In genomic region chr19:58621646-58622045, GRCm38 (mm10) we compare ENCODE assay signal across 32 mouse cellular contexts. TPM values are rescaled to one million over a fixed set of nuclear protein-coding genes. Genes with fewer than 3 reads are reported as not detected.
DNase-seq lines count a peak whose midpoint lies in the region; ATAC-seq and TF ChIP-seq lines count a peak whose summit lies in the region.
"Had no signal": no experiment of that assay in that cellular context is flagged by ENCODE, and none has a peak within 500 bp of the region (broad histone marks: within the 10 kb centered on the region; RNA-seq: fewer than 3 reads in every experiment).

No protein-coding gene starts in this region.

- 43% methylated on average over 1 of the region's 1 CpGs for WGBS in limb, embryonic 14.5 days
- WGBS in limb, embryonic 10.5 days = 93% methylated on average over 1 of the region's 1 CpGs

- no peak overlapping the region for H3K4me3 ChIP-seq in limb, embryonic 14.5 days (replicated peaks; ENCODE audit: low read length)
- H3K4me3 ChIP-seq in limb, embryonic 10.5 days = no peak overlapping the region
- H3K4me3 ChIP-seq: embryonic facial prominence, embryonic 12.5 days; embryonic facial prominence, embryonic 15.5 days; gastrocnemius, adult 2 months; hindbrain, embryonic 13.5 days had no signal

- H3K4me2 ChIP-seq in limb, embryonic 14.5 days (replicated peaks; ENCODE audit: low read depth, low read length, severe bottlenecking) = no peak overlapping the region
- H3K4me2 ChIP-seq: embryonic facial prominence, embryonic 12.5 days; embryonic facial prominence, embryonic 15.5 days; heart, embryonic 11.5 days; hindbrain, embryonic 13.5 days had no signal

- no peak overlapping the region for H3K9ac ChIP-seq in limb, embryonic 14.5 days (ENCODE audit: low read depth, low read length, severe bottlenecking)
- H3K9ac ChIP-seq: embryonic facial prominence, embryonic 12.5 days; embryonic facial prominence, embryonic 15.5 days; forebrain, postnatal 0 days; hindbrain, embryonic 13.5 days had no signal

- DNase-seq in layer of hippocampus, adult 11-12 months (ENCODE audit: low spot score) = peak; percentile 31
- no peak for DNase-seq in layer of hippocampus, postnatal 36 days
- DNase-seq in limb, embryonic 14.5 days (ENCODE audit: low spot score) = peak; percentile 6
- no peak for DNase-seq in limb, embryonic 10.5 days (ENCODE audit: low spot score)
- peak; percentile 17 for DNase-seq in adipocyte (ENCODE audit: low spot score)
- DNase-seq in layer of hippocampus, adult 9-11 months = peak; percentile 64
- DNase-seq in kidney, postnatal 25 days = no peak
- DNase-seq: adrenal gland, adult 8-10 months; adrenal gland, postnatal 25 days; B cell, adult 2 months; cerebellum, adult 2 months; cerebellum, adult 9-11 months; cerebellum, postnatal 25 days; forebrain, postnatal 0 days; gastrocnemius, adult 2 months; gastrocnemius, postnatal 14 days had no signal

- H3K9me3 ChIP-seq in limb, embryonic 14.5 days (ENCODE audit: control insufficient read depth, low read length) = peaks cover 3% of the 10 kb centered on the region; the same call in 1 of the 2 replicates
- H3K9me3 ChIP-seq in limb, embryonic 10.5 days (replicated peaks) = no peaks in the 10 kb centered on the region
- H3K9me3 ChIP-seq: embryonic facial prominence, embryonic 12.5 days; embryonic facial prominence, embryonic 15.5 days had no signal

- 0 out of 2 replicates have a peak, but pooled peaks cover 4% of the 10 kb centered on the region for H3K4me1 ChIP-seq in limb, embryonic 14.5 days (ENCODE audit: control insufficient read depth, insufficient read depth, low read length)
- H3K4me1 ChIP-seq in limb, embryonic 10.5 days = no peaks in the 10 kb centered on the region
- H3K4me1 ChIP-seq: embryonic facial prominence, embryonic 12.5 days; hindbrain, embryonic 13.5 days had no signal

- TF ChIP-seq POLR2A in limb, embryonic 14.5 days (IDR thresholded peaks at IDR 0.05; ENCODE audit: borderline replicate concordance, extremely low read depth, insufficient read depth, insufficient read length) = no peak

- no peak overlapping the region for H3K27ac ChIP-seq in limb, embryonic 14.5 days (replicated peaks; ENCODE audit: low read depth, low read length)
- no peak overlapping the region for H3K27ac ChIP-seq in limb, embryonic 10.5 days
- H3K27ac ChIP-seq: embryonic facial prominence, embryonic 12.5 days; embryonic facial prominence, embryonic 15.5 days; gastrocnemius, adult 2 months; hindbrain, embryonic 13.5 days had no signal

- no peaks in the 10 kb centered on the region for H3K36me3 ChIP-seq in limb, embryonic 14.5 days (ENCODE audit: control insufficient read depth, insufficient read depth, low read length)
- H3K36me3 ChIP-seq in limb, embryonic 10.5 days = no peaks in the 10 kb centered on the region
- H3K36me3 ChIP-seq: embryonic facial prominence, embryonic 12.5 days; embryonic facial prominence, embryonic 15.5 days; hindbrain, embryonic 13.5 days had no signal

- H3K27me3 ChIP-seq in limb, embryonic 14.5 days (ENCODE audit: control insufficient read depth, insufficient read depth, low read length) = no peaks in the 10 kb centered on the region
- H3K27me3 ChIP-seq in limb, embryonic 10.5 days (ENCODE audit: low read depth, poor library complexity, severe bottlenecking) = no peaks in the 10 kb centered on the region
- H3K27me3 ChIP-seq: CH12.LX; embryonic facial prominence, embryonic 12.5 days; embryonic facial prominence, embryonic 15.5 days; hindbrain, embryonic 13.5 days had no signal

- no peak for ATAC-seq in limb, embryonic 14.5 days (ENCODE audit: low FRiP score, low read depth)
- no peak for ATAC-seq in megakaryocyte-erythroid progenitor cell, adult 5-6 weeks (replicated peaks; ENCODE audit: low FRiP score, low TSS enrichment, poor library complexity, severe bottlenecking)
- ATAC-seq: forebrain, embryonic 14.5 days; forebrain, postnatal 0 days; hindbrain, embryonic 16.5 days had no signal

RNA-seq across cellular contexts. Expression of gene Pnlip, which starts 30.7 kb away (rescaled TPM):
- total RNA-seq in layer of hippocampus, postnatal 36 days (2021) = under 1 TPM; 0.37 to 0.43 TPM
- polyA plus RNA-seq in limb, embryonic 14.5 days (2012; rRNA removed) = 0.14 TPM in 1 of 2 replicates, not detected in the other
- not detected in 2 replicates for polyA plus RNA-seq in limb, embryonic 14.5 days (2014; fragmentation: Nextera tagmentation; extraction: Ambion mirVana)
- not detected in 2 replicates for polyA plus RNA-seq in limb, embryonic 10.5 days (2016; fragmentation: Nextera tagmentation; extraction: Ambion mirVana)
- not detected in 2 replicates for total RNA-seq in megakaryocyte-erythroid progenitor cell, adult 5-6 weeks (2014; fragmentation: Nextera tagmentation)
- not detected in 2 replicates for total RNA-seq in megakaryocyte-erythroid progenitor cell, adult 5-6 weeks (2017)
- total RNA-seq: adrenal gland, adult 8-10 months; adrenal gland, postnatal 25 days; common myeloid progenitor, adult 5-6 weeks; gastrocnemius, adult 2 months; gastrocnemius, postnatal 14 days; gastrocnemius, postnatal 4 days; heart, adult 8-10 months; heart, postnatal 25 days; hematopoietic stem cell, adult 5-6 weeks; MEL had no signal
- polyA plus RNA-seq: cerebellum, adult 2 months; embryonic facial prominence, embryonic 12.5 days; embryonic facial prominence, embryonic 15.5 days; forebrain, embryonic 11.5 days; heart, embryonic 11.5 days; heart, embryonic 14.5 days had no signal

Comparison
In these comparisons a context has a peak if more than half of its experiments do, and no peak if none do; other contexts are left out.
1. DNase-seq: peak in layer of hippocampus, adult 11-12 months (single experiment), limb, embryonic 14.5 days (single experiment), adipocyte (single experiment) and layer of hippocampus, adult 9-11 months (single experiment); none in layer of hippocampus, postnatal 36 days (0 of 2), limb, embryonic 10.5 days (single experiment) and kidney, postnatal 25 days (0 of 2).